Mouse (Mus musculus) adrenal gland, adult (tissue): ENCODE data around the gene Psenen.

ENCODE experiments used
- DNase-seq, 2 experiments: peaks; one replicate each; pipeline ENCODE4 v3.0.0; 2022 to 2023; ENCODE audit warnings: low spot score in 1 of 2; ENCODE audit not compliant: inconsistent age in 2 of 2

Psenen gene

GRCm38 (mm10) chr7:30522871-30523270 is 40.6 kb downstream of the Psenen start:
- no peak for DNase-seq

DNA sequence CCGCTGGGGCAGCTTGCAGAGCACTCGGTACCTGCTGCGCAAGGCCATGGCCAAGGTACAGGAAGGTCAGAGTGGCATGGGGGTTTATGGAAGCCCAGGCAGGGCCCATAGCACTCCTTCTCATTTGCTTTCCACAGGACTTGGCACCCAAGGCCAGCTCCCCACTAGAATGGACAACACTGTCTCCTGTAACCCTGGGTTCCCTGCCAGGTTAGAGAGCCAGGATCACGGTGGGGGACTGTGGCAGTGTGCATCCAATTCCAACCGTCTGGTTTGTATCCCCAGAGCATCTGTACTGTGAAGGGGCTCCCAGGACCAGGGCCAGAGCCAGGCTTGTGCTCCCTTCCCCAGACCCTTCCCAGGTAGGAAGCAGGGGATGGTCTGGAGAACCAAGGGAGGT is 42.6 kb downstream of the Psenen start:
- DNase-seq = no peak

DNA sequence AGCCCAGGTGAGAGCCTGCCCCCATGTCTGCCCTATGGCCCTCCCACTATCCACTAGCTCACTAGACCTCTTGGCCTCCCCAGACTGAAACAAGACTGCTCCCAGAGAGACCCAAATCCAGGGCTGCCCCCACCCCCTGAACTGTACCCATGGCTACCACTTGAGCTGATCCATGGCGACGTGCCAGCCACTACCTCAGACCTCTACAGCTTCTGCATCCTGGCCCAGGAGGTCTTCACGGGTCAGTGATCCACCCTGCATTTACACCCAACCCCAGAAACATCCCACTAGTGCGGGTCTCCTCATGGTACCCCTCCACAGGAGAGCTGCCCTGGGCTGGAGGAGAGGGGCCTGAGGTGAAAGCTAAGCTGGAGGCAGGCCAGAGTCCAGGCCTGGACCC is 43.0 kb downstream of the Psenen start:
- DNase-seq = no peak

DNA sequence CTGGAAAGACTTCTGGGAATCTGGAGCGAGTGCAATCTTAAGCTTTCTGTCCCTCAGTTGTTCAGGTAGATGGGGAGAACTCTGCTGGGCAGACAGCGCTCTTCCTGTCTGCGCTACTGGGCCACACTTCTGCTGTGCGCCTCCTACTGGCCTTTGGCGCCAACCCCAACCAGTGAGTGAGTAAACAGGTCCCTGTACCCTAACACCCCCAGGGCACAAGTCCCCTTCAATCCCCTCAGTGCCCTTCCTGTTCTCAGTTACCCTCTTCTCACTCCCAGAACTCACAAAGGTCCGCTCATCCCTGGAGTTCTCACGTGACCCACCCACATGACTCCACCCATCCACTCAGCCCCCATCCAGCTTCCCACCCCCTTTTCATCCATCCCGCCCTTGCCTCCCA is 45.1 kb downstream of the Psenen start:
- DNase-seq = no peak

- no peak for DNase-seq
These were observed 48.2 kb downstream of the Psenen start for GRCm38 (mm10) chr7:30515003-30515760.
